9 mouse cellular contexts compared by ENCODE assay signal in the genomic region with DNA sequence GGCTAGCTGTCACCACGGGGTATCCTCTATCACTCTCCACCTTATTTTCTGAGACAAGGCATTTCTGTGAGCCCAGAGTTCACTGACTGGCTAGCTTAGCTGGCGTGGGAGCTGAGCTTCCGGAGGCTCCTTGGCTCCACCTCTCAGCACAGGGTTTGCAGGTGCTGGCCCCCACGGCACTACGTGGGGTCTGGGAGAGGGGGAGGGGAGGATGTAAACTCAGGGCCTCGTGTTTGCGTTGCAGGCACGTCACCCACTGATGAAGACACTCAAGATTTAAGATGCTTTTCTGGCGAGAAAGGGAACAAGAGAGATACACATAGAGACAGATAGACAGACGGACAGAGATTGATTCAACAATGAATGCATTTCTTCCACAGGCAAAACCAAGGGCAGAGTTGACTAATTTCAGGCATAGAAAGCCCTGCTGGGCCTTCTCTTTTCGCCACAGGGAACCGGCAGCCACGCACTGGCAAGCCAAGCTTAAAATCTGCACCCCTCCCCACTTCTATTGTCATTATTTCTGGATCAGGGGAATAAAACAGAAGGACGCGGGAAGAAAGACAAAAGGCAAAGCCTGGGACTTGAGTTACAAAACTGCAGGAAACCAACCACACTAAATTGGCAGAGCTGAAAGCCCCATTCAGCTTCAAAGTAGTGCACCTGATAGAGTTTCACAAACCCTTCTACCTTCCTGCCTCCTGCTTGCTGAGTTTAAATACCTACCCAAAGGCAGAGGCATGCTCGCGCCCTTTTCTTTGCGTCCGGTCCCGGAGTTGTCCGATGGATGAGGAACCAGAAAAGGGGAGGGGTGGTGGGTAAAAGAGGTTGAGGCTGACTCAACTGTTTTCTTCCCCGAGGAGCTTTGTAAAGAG. TPM values are rescaled to one million over a fixed set of nuclear protein-coding genes. Genes with fewer than 3 reads are reported as not detected.
DNase-seq lines count a peak whose midpoint lies in the region; ATAC-seq and TF ChIP-seq lines count a peak whose summit lies in the region.
"Had no signal": no experiment of that assay in that cellular context is flagged by ENCODE, and none has a peak within 500 bp of the region (broad histone marks: within the 10 kb centered on the region; RNA-seq: fewer than 3 reads in every experiment).

No protein-coding gene starts in this region.

- no peak overlapping the region for H3K27ac ChIP-seq in kidney, postnatal 0 days
- no peak overlapping the region for H3K27ac ChIP-seq in limb, embryonic 11.5 days (replicated peaks; ENCODE audit: low read depth, low read length)
- H3K27ac ChIP-seq: liver, embryonic 15.5 days had no signal

- no peak for DNase-seq in kidney, postnatal 0 days (ENCODE audit: low spot score)
- no peak for DNase-seq in kidney, postnatal 14 days
- peak; percentile 53 for DNase-seq in embryo, embryonic 9.5 days (ENCODE audit: extremely low spot score)
- peak; percentile 42 for DNase-seq in limb, embryonic 11.5 days (ENCODE audit: low spot score)
- DNase-seq in thymus, adult 18-20 months, result peak; percentile 72 to 80
- DNase-seq in adrenal gland, postnatal 4 days (ENCODE audit: low spot score in 2 of 2), result no peak
- no peak for DNase-seq in kidney, postnatal 25 days
- DNase-seq in lung, postnatal 25 days (ENCODE audit: low spot score), result no peak

- H3K4me2 ChIP-seq in kidney, postnatal 0 days (ENCODE audit: low read length), result peak overlapping the region; percentile 8
- H3K4me2 ChIP-seq in limb, embryonic 11.5 days (ENCODE audit: low read depth, severe bottlenecking), result peak overlapping the region; percentile 40; the same call in 1 of the 2 replicates
- H3K4me2 ChIP-seq: liver, embryonic 15.5 days had no signal

- no peak overlapping the region for H3K9ac ChIP-seq in kidney, postnatal 0 days (ENCODE audit: low read depth, low read length)
- H3K9ac ChIP-seq in limb, embryonic 11.5 days (ENCODE audit: low read length), result no peak overlapping the region
- H3K9ac ChIP-seq: liver, embryonic 15.5 days had no signal

- no peaks in the 10 kb centered on the region for H3K9me3 ChIP-seq in kidney, postnatal 0 days (replicated peaks; ENCODE audit: low read length)
- H3K9me3 ChIP-seq in limb, embryonic 11.5 days (ENCODE audit: control insufficient read depth, low read length), result no peaks in the 10 kb centered on the region
- H3K9me3 ChIP-seq: liver, embryonic 15.5 days had no signal

- no peaks in the 10 kb centered on the region for H3K36me3 ChIP-seq in kidney, postnatal 0 days (ENCODE audit: insufficient read depth, low read length)
- H3K36me3 ChIP-seq in limb, embryonic 11.5 days (ENCODE audit: control insufficient read depth, insufficient read depth, low read length), result no peaks in the 10 kb centered on the region
- H3K36me3 ChIP-seq: liver, embryonic 15.5 days had no signal

- H3K4me3 ChIP-seq in kidney, postnatal 0 days (replicated peaks; ENCODE audit: low read depth, low read length), result no peak overlapping the region
- H3K4me3 ChIP-seq in limb, embryonic 11.5 days (ENCODE audit: low read depth, low read length), result no peak overlapping the region
- H3K4me3 ChIP-seq: liver, embryonic 15.5 days had no signal

- no peaks in the 10 kb centered on the region for H3K27me3 ChIP-seq in kidney, postnatal 0 days (ENCODE audit: insufficient read depth, low read length)
- 0 out of 2 replicates have a peak, but pooled peaks cover 3% of the 10 kb centered on the region for H3K27me3 ChIP-seq in limb, embryonic 11.5 days (ENCODE audit: control insufficient read depth, insufficient read depth, low read length)

- no peaks in the 10 kb centered on the region for H3K4me1 ChIP-seq in kidney, postnatal 0 days (replicated peaks; ENCODE audit: insufficient read depth, low read length)
- peaks cover 3% of the 10 kb centered on the region; the same call in 1 of the 2 replicates for H3K4me1 ChIP-seq in limb, embryonic 11.5 days (ENCODE audit: control insufficient read depth, insufficient read depth, low read length)
- H3K4me1 ChIP-seq: liver, embryonic 15.5 days had no signal

- 8% methylated on average over 22 of the region's 22 CpGs for WGBS in kidney, postnatal 0 days
- 4% methylated on average over 22 of the region's 22 CpGs for WGBS in limb, embryonic 11.5 days

- no peak for ATAC-seq in kidney, postnatal 0 days (replicated peaks; ENCODE audit: low FRiP score, low read depth)
- no peak for ATAC-seq in limb, embryonic 11.5 days (ENCODE audit: insufficient number of reproducible peaks, low FRiP score, low TSS enrichment, low read depth)

- TF ChIP-seq CTCF in kidney, postnatal 0 days (IDR thresholded peaks at IDR 0.05; ENCODE audit: low read depth), result no peak

RNA-seq across cellular contexts. Expression of a gene that starts 12.9 kb away (rescaled TPM):
- 79.2 and 83.7 TPM in 2 replicates for polyA plus RNA-seq in kidney, postnatal 0 days (2015; fragmentation: Nextera tagmentation; extraction: Ambion mirVana)
- polyA plus RNA-seq in limb, embryonic 11.5 days (2014; fragmentation: Nextera tagmentation; extraction: Ambion mirVana), result 68.8 and 71.5 TPM in 2 replicates
- total RNA-seq in adrenal gland, postnatal 4 days (2021), result 10 to 100 TPM; 70.7 to 72.4 TPM

RNA-seq across cellular contexts. Expression of a gene that starts 30.6 kb away (rescaled TPM):
- 8.9 and 9.2 TPM in 2 replicates for polyA plus RNA-seq in kidney, postnatal 0 days (2015; fragmentation: Nextera tagmentation; extraction: Ambion mirVana)
- 6.9 and 7.8 TPM in 2 replicates for polyA plus RNA-seq in limb, embryonic 11.5 days (2014; fragmentation: Nextera tagmentation; extraction: Ambion mirVana)
- 10 to 100 TPM; 65.8 to 67.6 TPM for total RNA-seq in adrenal gland, postnatal 4 days (2021)

Comparison
In these comparisons a context has a peak if more than half of its experiments do, and no peak if none do; other contexts are left out.
1. DNase-seq: peak in embryo, embryonic 9.5 days (single experiment), limb, embryonic 11.5 days (single experiment) and thymus, adult 18-20 months (2 of 2); none in kidney, postnatal 0 days (single experiment), kidney, postnatal 14 days (single experiment), adrenal gland, postnatal 4 days (0 of 2), kidney, postnatal 25 days (0 of 2) and lung, postnatal 25 days (single experiment).